Mouse (Mus musculus): ENCODE measurements around the gene Naa40. TPM values are rescaled to one million over a fixed set of nuclear protein-coding genes. Genes with fewer than 3 reads are reported as not detected.
A peak's percentile ranks its signal among the peaks of the same experiment; 100 is the strongest.

Gene Naa40
- polyA plus RNA-seq, 1 experiment from 2014 or later, result 62.1 TPM

DNA sequence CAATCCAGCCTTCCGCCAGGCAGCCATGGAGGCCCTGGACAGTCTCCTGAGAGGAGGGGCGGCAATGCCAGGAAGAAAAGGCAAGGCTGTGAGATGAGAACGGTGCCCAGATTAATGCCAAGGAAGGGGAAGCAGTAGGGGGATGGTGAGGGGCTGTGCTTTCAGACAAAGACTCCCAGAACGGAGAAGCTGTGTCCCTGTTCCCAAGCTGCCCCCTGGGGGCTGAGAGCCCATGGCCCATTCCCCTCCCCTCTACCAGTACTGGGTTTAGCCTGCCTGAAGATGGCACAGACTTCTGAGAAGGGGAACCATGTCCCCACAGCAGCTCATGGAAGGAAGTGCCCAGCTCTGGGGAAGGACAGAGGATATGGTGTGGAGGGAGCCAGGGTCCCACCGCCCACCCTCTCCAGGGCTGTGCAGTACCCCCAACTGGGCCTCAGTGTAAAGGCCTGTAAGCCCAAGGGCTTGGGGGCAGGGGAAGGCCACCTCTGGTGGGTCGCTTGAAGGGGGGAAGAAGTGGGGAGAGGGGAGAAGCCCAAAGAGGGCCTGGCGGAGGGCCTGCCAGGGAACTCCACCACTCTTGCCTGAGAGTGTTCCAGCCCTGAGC is 35.2 kb upstream of the Naa40 start:
- ATAC-seq (replicated peaks; ENCODE audit: insufficient number of reproducible peaks, low FRiP score, low TSS enrichment), result no peak
- H3K9ac ChIP-seq (ENCODE audit: low read depth, low read length), result 0 out of 2 replicates have a peak overlapping the region, but pooled peaks have one; percentile 30

DNA sequence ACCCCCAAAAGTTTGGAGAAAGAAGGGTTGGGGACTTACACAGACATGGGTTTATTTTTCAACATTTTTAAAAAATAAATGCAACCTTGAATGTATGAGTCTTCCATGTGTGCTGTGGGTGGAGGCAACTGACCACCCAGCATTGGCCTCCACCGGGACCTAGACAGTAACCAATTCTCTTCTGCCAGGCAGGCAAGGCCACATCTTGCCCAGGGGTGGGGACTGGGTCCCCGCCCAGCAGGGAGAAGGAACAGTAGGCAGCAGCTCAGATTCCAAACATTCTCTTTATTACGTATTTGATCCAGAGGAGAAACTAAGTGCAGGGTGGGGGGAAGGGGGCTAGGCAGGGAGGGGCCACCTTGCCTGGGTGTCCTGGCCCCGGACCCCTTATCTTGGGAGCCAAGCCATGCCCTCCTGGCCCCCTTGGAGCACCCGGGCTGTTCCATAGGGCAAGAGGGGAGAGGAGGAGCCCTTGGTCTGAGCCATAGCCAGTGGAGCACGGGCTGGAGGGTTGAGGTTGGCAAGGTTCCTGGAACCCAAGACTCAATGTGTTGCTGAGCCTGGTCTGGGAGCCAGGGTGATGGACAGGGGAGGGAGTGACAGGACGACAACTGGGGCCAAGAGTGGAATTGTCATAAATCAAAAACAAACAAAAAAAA is 34.3 kb upstream of the Naa40 start:
- ATAC-seq (replicated peaks; ENCODE audit: insufficient number of reproducible peaks, low FRiP score, low TSS enrichment), result no peak
- Histone ChIP-seq H3K9ac (ENCODE audit: low read depth, low read length) (no peak overlapping the region), H3K4me3 (ENCODE audit: low read depth, low read length) (no peak overlapping the region), H3K36me3 (ENCODE audit: control insufficient read depth, insufficient read depth, low read length) (peaks cover 45% of the 10 kb centered on the region), H3K4me2 (no peak overlapping the region), H3K27me3 (ENCODE audit: control insufficient read depth, insufficient read depth, low read length) (no peaks in the 10 kb centered on the region), H3K9me3 (replicated peaks; ENCODE audit: control insufficient read depth, low read length) (no peaks in the 10 kb centered on the region), H3K27ac (ENCODE audit: low read depth, low read length) (0 out of 2 replicates have a peak overlapping the region, but pooled peaks have one; percentile 3), H3K4me1 (ENCODE audit: control insufficient read depth, insufficient read depth, low read length) (peaks cover 14% of the 10 kb centered on the region)
- WGBS (ENCODE audit: insufficient replicate concordance), result 44% methylated on average over 7 of the region's 7 CpGs

More for the DNA sequence above, 35.2 kb upstream of the Naa40 start:
- Histone ChIP-seq H3K36me3 (ENCODE audit: control insufficient read depth, insufficient read depth, low read length) (peaks cover 43% of the 10 kb centered on the region), H3K4me2 (no peak overlapping the region), H3K4me3 (ENCODE audit: low read depth, low read length) (no peak overlapping the region), H3K9me3 (replicated peaks; ENCODE audit: control insufficient read depth, low read length) (no peaks in the 10 kb centered on the region), H3K27me3 (ENCODE audit: control insufficient read depth, insufficient read depth, low read length) (no peaks in the 10 kb centered on the region), H3K4me1 (ENCODE audit: control insufficient read depth, insufficient read depth, low read length) (peaks cover 14% of the 10 kb centered on the region), H3K27ac (ENCODE audit: low read depth, low read length) (no peak overlapping the region)
- 61% methylated on average over 7 of the region's 7 CpGs for WGBS (ENCODE audit: insufficient replicate concordance)

DNA sequence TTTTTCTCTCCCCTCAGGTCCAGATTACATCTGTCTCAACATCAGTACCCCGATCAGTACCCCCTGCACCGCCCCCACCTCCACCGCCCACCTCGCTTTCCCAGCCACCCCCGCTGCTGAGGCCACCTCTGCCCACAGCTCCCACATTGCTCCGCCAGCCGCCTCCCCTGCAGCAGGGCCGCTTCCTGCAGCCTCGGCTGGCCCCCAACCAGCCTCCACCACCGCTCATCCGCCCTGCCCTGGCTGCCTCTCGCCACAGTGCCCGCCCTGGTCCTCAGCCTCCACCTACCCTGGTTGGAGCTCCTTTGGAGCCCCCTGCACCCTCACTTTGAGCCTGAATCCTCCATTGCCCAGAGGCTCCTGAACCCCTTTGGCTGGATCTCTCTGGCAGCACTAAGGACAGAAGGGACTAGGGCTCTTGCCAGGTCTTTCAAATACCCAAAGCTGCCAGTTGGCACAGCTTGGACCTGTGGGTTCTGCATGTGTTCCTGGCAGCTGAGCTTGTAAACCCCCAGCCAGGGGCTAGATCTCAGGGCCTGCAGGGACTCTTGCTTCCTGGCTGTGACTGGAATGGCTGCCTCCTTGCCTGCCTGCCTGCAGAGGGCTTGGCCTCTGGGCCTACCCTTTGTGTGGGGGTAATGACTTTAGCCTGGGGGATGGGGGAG is 33.5 kb upstream of the Naa40 start:
- WGBS (ENCODE audit: insufficient replicate concordance), result 85% methylated on average over 13 of the region's 13 CpGs
- Histone ChIP-seq H3K36me3 (ENCODE audit: control insufficient read depth, insufficient read depth, low read length) (peaks cover 45% of the 10 kb centered on the region), H3K27me3 (ENCODE audit: control insufficient read depth, insufficient read depth, low read length) (no peaks in the 10 kb centered on the region), H3K4me2 (no peak overlapping the region), H3K9ac (ENCODE audit: low read depth, low read length) (peak overlapping the region; percentile 34; the same call in 1 of the 2 replicates), H3K4me1 (ENCODE audit: control insufficient read depth, insufficient read depth, low read length) (peaks cover 19% of the 10 kb centered on the region), H3K27ac (ENCODE audit: low read depth, low read length) (0 out of 2 replicates have a peak overlapping the region, but pooled peaks have one; percentile 15), H3K4me3 (ENCODE audit: low read depth, low read length) (no peak overlapping the region), H3K9me3 (replicated peaks; ENCODE audit: control insufficient read depth, low read length) (no peaks in the 10 kb centered on the region)
- ATAC-seq (replicated peaks; ENCODE audit: insufficient number of reproducible peaks, low FRiP score, low TSS enrichment), result no peak

DNA sequence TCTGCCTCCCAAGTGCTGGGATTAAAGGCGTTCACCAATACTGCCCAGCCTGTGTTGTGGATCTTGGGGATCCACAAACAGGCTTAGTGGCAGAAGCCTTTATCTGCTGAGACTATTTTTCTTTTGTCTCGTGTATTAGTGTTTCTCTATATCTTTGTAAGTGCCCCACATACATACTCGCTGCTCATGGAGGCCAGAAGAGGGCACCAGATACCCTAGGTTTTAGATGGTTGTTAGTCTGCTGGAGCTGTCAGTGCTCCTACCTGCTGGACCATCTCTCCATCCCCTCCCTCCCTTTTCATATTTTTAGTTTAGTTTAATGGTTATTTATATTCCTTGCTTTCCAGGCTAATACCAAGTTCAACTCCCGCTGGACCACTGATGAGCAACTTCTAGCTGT is 32.5 kb upstream of the Naa40 start:
- H3K27me3 ChIP-seq (ENCODE audit: control insufficient read depth, insufficient read depth, low read length), result no peaks in the 10 kb centered on the region
- H3K27ac ChIP-seq (ENCODE audit: low read depth, low read length), result no peak overlapping the region
- H3K36me3 ChIP-seq (ENCODE audit: control insufficient read depth, insufficient read depth, low read length), result peaks cover 45% of the 10 kb centered on the region
- peaks cover 24% of the 10 kb centered on the region for H3K4me1 ChIP-seq (ENCODE audit: control insufficient read depth, insufficient read depth, low read length)
- no peak overlapping the region for H3K4me3 ChIP-seq (ENCODE audit: low read depth, low read length)
- ATAC-seq (replicated peaks; ENCODE audit: insufficient number of reproducible peaks, low FRiP score, low TSS enrichment), result no peak
- H3K9ac ChIP-seq (ENCODE audit: low read depth, low read length), result no peak overlapping the region
- WGBS (ENCODE audit: insufficient replicate concordance), result 94% methylated on average over 4 of the region's 4 CpGs
- H3K9me3 ChIP-seq (replicated peaks; ENCODE audit: control insufficient read depth, low read length), result no peaks in the 10 kb centered on the region
- no peak overlapping the region for H3K4me2 ChIP-seq

DNA sequence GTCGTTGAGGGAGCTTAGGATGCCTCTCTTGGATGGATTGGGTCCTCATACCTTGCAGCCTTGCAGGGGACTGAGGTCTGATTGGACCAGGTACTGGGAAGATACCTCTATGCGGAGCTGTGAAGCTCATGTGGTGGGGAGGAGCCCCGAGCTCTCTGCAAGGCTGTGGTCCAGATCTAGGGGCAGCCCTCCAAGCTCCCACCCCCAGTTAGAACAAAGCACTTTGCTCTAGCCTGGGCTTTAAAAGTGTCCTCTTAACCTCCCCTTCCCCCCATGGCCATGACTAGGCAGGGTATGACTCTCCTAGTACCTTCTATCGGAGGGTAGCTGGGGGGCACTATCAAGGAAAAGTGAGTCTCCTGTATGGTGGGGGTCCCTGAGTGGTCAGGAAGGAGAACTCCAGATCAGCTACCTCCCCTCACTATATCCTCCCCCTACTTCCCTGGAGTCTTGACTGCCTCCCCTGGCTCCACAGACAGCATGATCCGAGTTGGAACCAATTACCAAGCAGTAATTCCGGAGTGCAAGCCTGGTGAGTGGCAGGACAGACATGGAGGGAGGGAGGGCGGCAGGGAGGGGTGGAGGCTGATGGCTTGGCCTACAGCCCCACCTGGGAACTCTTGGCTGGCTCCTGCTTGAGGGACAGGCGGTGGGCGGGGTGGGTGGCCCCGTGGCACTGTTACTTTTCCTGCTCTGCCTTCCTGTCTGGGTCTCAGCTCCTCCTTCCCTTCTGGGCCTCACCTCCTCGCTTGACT is 28.5 kb upstream of the Naa40 start:
- Histone ChIP-seq H3K4me3 (ENCODE audit: low read depth, low read length) (peak overlapping the region; percentile 82), H3K27me3 (ENCODE audit: control insufficient read depth, insufficient read depth, low read length) (no peaks in the 10 kb centered on the region), H3K9me3 (replicated peaks; ENCODE audit: control insufficient read depth, low read length) (no peaks in the 10 kb centered on the region), H3K4me2 (peak overlapping the region; percentile 91), H3K36me3 (ENCODE audit: control insufficient read depth, insufficient read depth, low read length) (peaks cover 29% of the 10 kb centered on the region), H3K27ac (ENCODE audit: low read depth, low read length) (no peak overlapping the region), H3K4me1 (ENCODE audit: control insufficient read depth, insufficient read depth, low read length) (peaks cover 48% of the 10 kb centered on the region), H3K9ac (ENCODE audit: low read depth, low read length) (peak overlapping the region; percentile 93)
- ATAC-seq (replicated peaks; ENCODE audit: insufficient number of reproducible peaks, low FRiP score, low TSS enrichment), result no peak
- 11% methylated on average over 10 of the region's 11 CpGs for WGBS (ENCODE audit: insufficient replicate concordance)

GRCm38 (mm10) chr19:7268722-7269090 is 27.7 kb upstream of the Naa40 start:
- H3K27ac ChIP-seq (ENCODE audit: low read depth, low read length), result peak overlapping the region; percentile 92
- H3K9me3 ChIP-seq (replicated peaks; ENCODE audit: control insufficient read depth, low read length), result no peaks in the 10 kb centered on the region
- peak overlapping the region; percentile 91 for H3K4me2 ChIP-seq
- H3K9ac ChIP-seq (ENCODE audit: low read depth, low read length), result peak overlapping the region; percentile 93
- peak overlapping the region; percentile 82 for H3K4me3 ChIP-seq (ENCODE audit: low read depth, low read length)
- ATAC-seq (replicated peaks; ENCODE audit: insufficient number of reproducible peaks, low FRiP score, low TSS enrichment), result no peak
- no peaks in the 10 kb centered on the region for H3K27me3 ChIP-seq (ENCODE audit: control insufficient read depth, insufficient read depth, low read length)
- 0% methylated on average over 30 of the region's 30 CpGs for WGBS (ENCODE audit: insufficient replicate concordance)
- peaks cover 25% of the 10 kb centered on the region for H3K36me3 ChIP-seq (ENCODE audit: control insufficient read depth, insufficient read depth, low read length)
- H3K4me1 ChIP-seq (ENCODE audit: control insufficient read depth, insufficient read depth, low read length), result peaks cover 46% of the 10 kb centered on the region

- H3K36me3 ChIP-seq (ENCODE audit: control insufficient read depth, insufficient read depth, low read length), result peaks cover 19% of the 10 kb centered on the region
- no peaks in the 10 kb centered on the region for H3K27me3 ChIP-seq (ENCODE audit: control insufficient read depth, insufficient read depth, low read length)
- peak overlapping the region; percentile 93 for H3K9ac ChIP-seq (ENCODE audit: low read depth, low read length)
- ATAC-seq (replicated peaks; ENCODE audit: insufficient number of reproducible peaks, low FRiP score, low TSS enrichment), result peak; percentile 57
- H3K4me2 ChIP-seq, result peak overlapping the region; percentile 91
- H3K27ac ChIP-seq (ENCODE audit: low read depth, low read length), result peak overlapping the region; percentile 92
- WGBS (ENCODE audit: insufficient replicate concordance), result under 1% methylated on average over 43 of the region's 97 CpGs
- no peaks in the 10 kb centered on the region for H3K9me3 ChIP-seq (replicated peaks; ENCODE audit: control insufficient read depth, low read length)
- H3K4me3 ChIP-seq (ENCODE audit: low read depth, low read length), result peak overlapping the region; percentile 82
- peaks cover 46% of the 10 kb centered on the region for H3K4me1 ChIP-seq (ENCODE audit: control insufficient read depth, insufficient read depth, low read length)
Measured at GRCm38 (mm10) chr19:7267781-7268721, 27.1 kb upstream of the Naa40 start.

Data from heart, embryonic 11.5 days (tissue).